ENCODE assay signal across 9 mouse cellular contexts in genomic region chr7:113962078-113962477, GRCm38 (mm10).
DNase-seq lines count a peak whose midpoint lies in the region; ATAC-seq and TF ChIP-seq lines count a peak whose summit lies in the region.
"Had no signal": no experiment of that assay in that cellular context is flagged by ENCODE, and none has a peak within 500 bp of the region (broad histone marks: within the 10 kb centered on the region; RNA-seq: fewer than 3 reads in every experiment).

No protein-coding gene starts in this region.

- H3K4me3 ChIP-seq in cortical plate, adult 2 months (ENCODE audit: insufficient read depth, low read length): no peak overlapping the region
- H3K4me3 ChIP-seq in lung, embryonic 16.5 days (ENCODE audit: low read length): no peak overlapping the region
- H3K4me3 ChIP-seq: embryonic facial prominence, embryonic 13.5 days; liver, embryonic 15.5 days had no signal

- H3K27ac ChIP-seq in cortical plate, adult 2 months (ENCODE audit: insufficient read depth, low read length): 0 out of 2 replicates have a peak overlapping the region, but pooled peaks have one; percentile 18
- H3K27ac ChIP-seq in lung, embryonic 16.5 days (ENCODE audit: low read length): no peak overlapping the region
- H3K27ac ChIP-seq: embryonic facial prominence, embryonic 13.5 days; liver, embryonic 15.5 days had no signal

- H3K36me3 ChIP-seq in lung, embryonic 16.5 days (ENCODE audit: control insufficient read depth, insufficient read depth, low read length): no peaks in the 10 kb centered on the region
- H3K36me3 ChIP-seq: embryonic facial prominence, embryonic 13.5 days; liver, embryonic 15.5 days had no signal

- TF ChIP-seq CTCF in cortical plate, adult 2 months (IDR thresholded peaks at IDR 0.05; ENCODE audit: extremely low read depth, insufficient read depth, low read length): no peak

- WGBS in lung, embryonic 16.5 days: 52% methylated on average over 4 of the region's 4 CpGs

- no peaks in the 10 kb centered on the region for H3K9me3 ChIP-seq in lung, embryonic 16.5 days (ENCODE audit: control insufficient read depth, low read length)
- H3K9me3 ChIP-seq: embryonic facial prominence, embryonic 13.5 days; liver, embryonic 15.5 days had no signal

- no peak for TF ChIP-seq POLR2A in cortical plate, adult 2 months (IDR thresholded peaks at IDR 0.05; ENCODE audit: extremely low read depth, insufficient read depth, low read length)

- no peak overlapping the region for H3K4me2 ChIP-seq in lung, embryonic 16.5 days (ENCODE audit: low read depth, low read length)
- H3K4me2 ChIP-seq: embryonic facial prominence, embryonic 13.5 days; liver, embryonic 15.5 days had no signal

- peak; percentile 40 for DNase-seq in kidney, adult 11 months
- no peak for DNase-seq in kidney, postnatal 10 days
- DNase-seq in adrenal gland, adult 2 months: peak; percentile 43
- DNase-seq in embryo, embryonic 11 days: no peak

- H3K9ac ChIP-seq in lung, embryonic 16.5 days (ENCODE audit: low read length): no peak overlapping the region
- H3K9ac ChIP-seq: embryonic facial prominence, embryonic 13.5 days; liver, embryonic 15.5 days had no signal

- H3K27me3 ChIP-seq in lung, embryonic 16.5 days (ENCODE audit: control insufficient read depth, insufficient read depth, low read depth, low read length): no peaks in the 10 kb centered on the region
- H3K27me3 ChIP-seq: embryonic facial prominence, embryonic 13.5 days; liver, embryonic 15.5 days had no signal

- peak; percentile 63 for ATAC-seq in lung, embryonic 16.5 days (ENCODE audit: low read depth)
- ATAC-seq in CD4-positive, CD25-positive, alpha-beta regulatory T cell, adult 4 months: no peak

- peaks cover 11% of the 10 kb centered on the region for H3K4me1 ChIP-seq in cortical plate, adult 2 months (ENCODE audit: control insufficient read depth, insufficient read depth, low read length)
- no peaks in the 10 kb centered on the region; the same call in 1 of the 2 replicates for H3K4me1 ChIP-seq in lung, embryonic 16.5 days (replicated peaks; ENCODE audit: control insufficient read depth, insufficient read depth, low read length)
- H3K4me1 ChIP-seq: liver, embryonic 15.5 days had no signal

Comparison
In these comparisons a context has a peak if more than half of its experiments do, and no peak if none do; other contexts are left out.
1. DNase-seq: peak in kidney, adult 11 months (single experiment) and adrenal gland, adult 2 months (single experiment); none in kidney, postnatal 10 days (single experiment) and embryo, embryonic 11 days (single experiment).